Mouse (Mus musculus) CH12F3 (cell line): Measurements from ENCODE around the gene Lce1f.
"Not testable (repeated sequence)": the region's sequence is repeated elsewhere in the genome, so short reads cannot be mapped to it uniquely, and the experiment has no call there.

Source experiments
- in situ Hi-C: fragments of 300-500 bp; cut with MboI; formaldehyde crosslinking; loops from 2 replicates; pipeline ENCODE4 v1.14.3; 2020; ENCODE audit warnings: low sequenced_read_pairs

Lce1f gene

DNA sequence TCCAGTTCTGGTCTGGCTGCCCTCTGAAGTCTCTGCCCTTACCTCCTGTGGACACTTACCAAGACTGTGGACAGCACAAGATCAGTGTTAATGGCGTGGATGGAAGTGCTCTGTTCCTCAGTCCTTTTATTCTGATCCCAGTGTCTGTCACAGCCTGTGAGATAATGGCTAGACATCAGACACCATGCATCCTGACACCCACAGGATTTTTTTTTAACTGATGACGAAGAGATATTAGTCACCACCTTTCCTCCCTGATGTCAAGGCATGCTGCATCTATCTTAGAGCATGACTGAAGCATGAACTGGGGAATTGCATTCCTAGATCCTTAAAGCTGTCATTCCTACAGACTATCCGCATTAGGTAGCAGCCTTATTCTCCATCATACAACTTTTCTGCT is at the start of gene Lce1f:
Gene Lce1f (minus strand): TSS at position 101 of the 400 bp plus-strand sequence.
- in situ Hi-C loops = no loop called here

- in situ Hi-C loops = no loop called here
Observed at GRCm38 (mm10) chr3:92764965-92765364, 44.8 kb upstream of the Lce1f start, which contains the start of gene Lce1h. TSS of gene Lce1h (minus strand) at chr3:92765065.

GRCm38 (mm10) chr3:92753197-92753596 is 33.0 kb upstream of the Lce1f start:
- in situ Hi-C loops = no loop called here

DNA sequence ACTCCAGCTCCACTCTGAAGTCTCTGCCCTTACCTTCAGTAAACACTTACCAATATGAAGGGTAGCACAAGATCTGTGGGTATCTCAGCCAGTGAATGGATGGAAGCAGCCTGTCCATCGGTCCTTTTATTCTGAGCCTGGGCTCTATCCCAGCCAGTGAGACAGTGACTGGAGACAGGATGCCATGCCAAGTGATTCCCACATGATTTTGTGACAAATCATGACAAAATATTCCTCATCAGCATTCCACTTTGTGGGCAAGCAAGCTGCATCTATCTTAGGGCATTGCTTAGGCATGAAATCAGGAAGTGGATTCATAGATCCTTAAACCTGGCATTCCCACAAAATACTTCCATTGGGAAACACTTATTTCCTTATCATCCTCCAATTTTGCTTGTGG is 32.1 kb upstream of the Lce1f start, which contains the start of gene Lce1g:
Gene Lce1g (minus strand): TSS at position 101 of the 400 bp plus-strand sequence.
- in situ Hi-C loops = no loop called here

- in situ Hi-C loops = no loop called here
Observed at GRCm38 (mm10) chr3:92738996-92739395, 18.8 kb upstream of the Lce1f start, which contains the start of gene Gm38119. TSS of gene Gm38119 (minus strand) at chr3:92739096.

GRCm38 (mm10) chr3:92722631-92723030 is 2.5 kb upstream of the Lce1f start:
- in situ Hi-C loops = no loop called here

DNA sequence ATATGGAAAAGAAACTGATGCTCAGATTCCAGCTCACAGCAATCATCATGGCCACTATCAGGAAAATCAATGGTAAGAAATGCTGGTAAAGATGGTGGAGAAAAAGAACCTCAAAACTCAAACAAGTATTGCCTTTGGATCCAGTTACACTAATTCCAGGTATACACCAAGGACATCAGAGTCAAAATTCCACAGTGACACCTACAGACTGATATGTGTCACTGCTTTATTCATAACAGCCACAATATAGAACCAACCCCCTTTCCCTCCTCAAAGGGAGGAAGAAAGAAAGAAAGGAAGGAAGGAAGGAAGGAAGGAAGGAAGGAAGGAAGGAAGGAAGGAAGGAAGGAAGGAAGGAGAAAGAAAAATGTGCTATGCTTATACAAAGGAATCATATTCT is 5.0 kb downstream of the Lce1f start:
- in situ Hi-C loops = no loop called here

- in situ Hi-C loops = no loop called here
Observed at GRCm38 (mm10) chr3:92708974-92709373, 11.2 kb downstream of the Lce1f start, which contains the start of gene Lce1e. TSS of gene Lce1e (minus strand) at chr3:92709074.

DNA sequence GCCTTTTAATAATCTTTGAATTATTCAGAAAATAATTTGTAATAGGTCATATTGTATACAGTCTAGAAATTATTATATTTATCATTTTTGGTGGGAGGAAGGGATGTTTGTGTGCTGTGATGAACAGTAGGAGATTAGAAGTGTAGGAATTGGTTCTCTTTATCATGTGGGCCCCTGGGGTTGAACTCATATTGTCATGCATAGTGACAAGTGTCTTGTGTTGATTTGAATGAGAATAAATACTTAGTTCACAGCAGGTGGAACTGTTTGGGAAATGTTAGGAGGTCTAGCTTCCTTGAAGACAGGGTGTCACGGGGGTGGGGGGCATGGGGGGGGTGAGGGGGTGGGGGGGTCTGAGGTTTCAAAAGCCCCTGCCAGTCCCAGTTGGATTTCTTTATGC is 25.5 kb downstream of the Lce1f start:
- in situ Hi-C loops = no loop called here

DNA sequence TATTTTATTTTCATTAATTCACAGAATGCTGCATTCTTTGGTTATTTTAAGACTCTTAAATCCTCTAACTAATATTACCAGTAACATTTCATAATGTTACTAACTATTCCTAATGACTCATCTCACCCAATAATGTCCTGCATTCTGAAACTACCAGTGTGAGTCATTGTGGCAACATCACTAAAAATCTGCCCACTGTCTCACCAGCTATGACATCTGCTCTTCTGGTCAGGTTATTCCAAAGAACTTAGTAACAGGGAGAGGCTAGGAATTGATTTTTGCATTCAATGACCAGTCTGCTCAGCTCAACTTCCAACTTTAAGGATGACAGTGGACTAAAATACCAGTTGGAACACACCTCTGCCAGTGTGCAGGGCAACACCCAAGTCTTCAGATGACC is 28.5 kb downstream of the Lce1f start:
- in situ Hi-C loops = no loop called here

DNA sequence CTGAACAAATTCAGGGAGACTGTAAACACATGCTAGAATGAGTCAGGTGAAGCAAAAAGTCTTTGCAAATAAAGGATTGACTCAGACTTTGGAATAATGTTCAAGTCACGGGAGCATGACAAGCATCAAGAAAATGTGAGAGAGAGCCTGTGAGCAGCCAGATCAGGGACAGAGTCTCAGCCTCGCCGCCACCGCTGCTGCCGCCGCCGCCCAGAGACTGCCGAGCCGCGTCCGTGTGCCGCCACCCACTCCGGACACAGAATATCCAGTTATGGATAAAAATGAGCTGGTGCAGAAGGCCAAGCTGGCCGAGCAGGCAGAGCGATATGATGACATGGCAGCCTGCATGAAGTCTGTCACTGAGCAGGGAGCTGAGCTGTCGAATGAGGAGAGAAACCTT is 31.0 kb downstream of the Lce1f start:
- in situ Hi-C loops = not testable (repeated sequence)

- in situ Hi-C loops = no loop called here
Observed at GRCm38 (mm10) chr3:92687110-92687509, 33.0 kb downstream of the Lce1f start, which contains the start of gene Lce1d. TSS of gene Lce1d (minus strand) at chr3:92687210.

DNA sequence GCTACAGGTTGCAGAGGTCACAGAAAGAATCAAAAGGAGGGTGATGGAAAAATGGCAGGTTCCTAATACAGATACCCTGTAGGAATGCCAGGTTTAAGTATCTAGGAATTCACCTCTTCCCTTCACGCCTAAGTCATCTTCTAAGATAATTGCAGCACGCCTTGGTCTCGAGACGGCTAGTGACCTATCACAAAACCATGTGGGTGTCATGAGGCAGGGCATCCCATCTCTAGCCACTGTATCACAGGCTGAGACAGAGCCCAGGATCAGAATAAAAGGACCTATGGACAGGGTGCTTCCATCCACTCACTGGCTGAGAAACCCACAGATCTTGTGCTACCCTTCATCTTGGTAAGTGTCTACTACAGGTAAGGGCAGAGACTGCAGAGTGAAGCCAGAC is 41.2 kb downstream of the Lce1f start, which contains the start of gene Lce1c:
Gene Lce1c (plus strand): TSS at position 301 of the 400 bp plus-strand sequence.
- in situ Hi-C loops = no loop called here

- in situ Hi-C loops = no loop called here
Observed at GRCm38 (mm10) chr3:92670215-92670614, 49.9 kb downstream of the Lce1f start, which contains the start of gene Lce1a2. TSS of gene Lce1a2 (minus strand) at chr3:92670315.
